Mouse (Mus musculus): ENCODE measurements around the gene Gm17027.
"Not testable (repeated sequence)": the region's sequence is repeated elsewhere in the genome, so short reads cannot be mapped to it uniquely, and the experiment has no call there.

Gm17027 gene

DNA sequence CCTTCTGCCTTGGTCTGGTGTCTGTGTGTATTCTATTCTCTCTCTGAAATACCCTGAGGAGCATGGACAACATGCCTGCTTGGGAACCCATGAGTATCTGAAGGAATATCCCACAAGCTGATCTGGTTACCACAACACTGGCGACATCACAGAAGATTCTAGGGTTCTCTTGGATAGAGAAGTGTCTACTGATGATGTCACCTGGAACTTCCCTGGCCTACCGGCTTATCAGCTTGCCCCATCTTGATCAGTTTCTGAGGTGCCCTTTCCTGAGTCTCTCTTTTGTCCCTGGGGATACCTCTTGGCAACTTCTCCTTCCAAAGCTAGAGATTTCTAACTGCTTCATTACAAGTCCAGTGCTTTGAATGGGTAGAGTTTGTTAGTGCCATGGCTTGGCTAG lies at the start of gene Gm17027:
Gm17027 (minus strand) TSS at position 101 of the 400 bp plus-strand sequence.
- DNase-seq (ENCODE audit: low spot score), result not testable (repeated sequence)

DNA sequence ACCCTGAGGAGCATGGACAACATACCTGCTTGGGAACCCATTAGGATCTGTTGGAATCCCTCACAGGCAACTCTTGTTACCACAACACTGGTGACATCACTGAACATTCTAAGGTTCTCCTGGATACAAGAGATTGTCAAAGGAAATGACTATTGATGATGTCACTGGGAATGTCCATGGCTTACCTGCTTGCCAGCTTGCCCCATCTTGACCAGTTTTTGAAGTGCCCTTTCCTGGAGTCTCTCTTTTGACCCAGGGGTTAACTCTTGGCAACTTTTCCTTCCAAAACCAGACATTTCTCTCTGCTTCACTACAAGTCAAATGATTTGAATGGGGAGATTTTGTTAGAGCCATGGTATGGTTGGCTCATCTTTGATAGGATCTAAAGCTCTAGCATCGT lies 28.3 kb upstream of the Gm17027 start, which contains the start of gene Gm3573:
Gm3573 (minus strand) TSS at position 101 of the 400 bp plus-strand sequence.
- not testable (repeated sequence) for DNase-seq (ENCODE audit: low spot score)

DNA sequence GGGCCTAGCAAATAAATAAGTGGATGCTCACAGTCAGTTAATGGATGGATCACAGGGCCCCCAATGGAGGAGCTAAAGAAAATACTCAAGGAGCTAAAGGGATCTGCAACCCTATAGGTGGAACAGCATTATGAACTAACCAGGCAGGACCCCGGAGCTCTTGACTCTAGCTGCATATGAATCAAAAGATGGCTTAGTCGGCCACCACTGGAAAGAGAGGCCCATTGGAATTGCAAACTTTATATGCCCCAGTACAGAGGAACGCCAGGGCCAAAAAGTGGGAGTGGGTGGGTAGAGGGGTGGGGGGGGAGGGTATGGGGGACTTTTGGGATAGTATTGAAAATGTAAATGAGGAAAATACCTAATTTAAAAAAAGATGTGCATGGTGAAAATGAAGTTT lies 21.5 kb upstream of the Gm17027 start:
- not testable (repeated sequence) for DNase-seq (ENCODE audit: low spot score)

DNA sequence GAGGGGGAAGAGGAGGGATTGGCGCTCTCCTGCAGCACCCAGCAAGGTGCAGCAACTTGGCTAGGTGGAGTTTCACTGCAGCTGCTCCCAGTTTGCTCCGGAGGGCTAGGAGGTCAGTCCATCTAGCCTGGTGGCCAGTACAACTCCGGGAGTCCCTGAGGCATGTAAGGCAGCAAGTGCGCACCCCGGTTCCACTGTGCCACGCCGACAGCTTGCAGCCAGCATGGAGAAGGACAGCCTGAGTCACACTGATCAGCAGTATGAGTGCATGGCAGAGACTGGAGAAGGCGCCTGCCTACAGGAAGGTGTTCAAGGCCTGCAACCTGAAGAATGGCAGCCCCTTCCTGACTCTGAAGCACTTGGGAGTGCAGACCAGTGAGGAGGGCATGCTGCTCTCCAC lies 27.9 kb downstream of the Gm17027 start:
- not testable (repeated sequence) for DNase-seq (ENCODE audit: low spot score)

DNA sequence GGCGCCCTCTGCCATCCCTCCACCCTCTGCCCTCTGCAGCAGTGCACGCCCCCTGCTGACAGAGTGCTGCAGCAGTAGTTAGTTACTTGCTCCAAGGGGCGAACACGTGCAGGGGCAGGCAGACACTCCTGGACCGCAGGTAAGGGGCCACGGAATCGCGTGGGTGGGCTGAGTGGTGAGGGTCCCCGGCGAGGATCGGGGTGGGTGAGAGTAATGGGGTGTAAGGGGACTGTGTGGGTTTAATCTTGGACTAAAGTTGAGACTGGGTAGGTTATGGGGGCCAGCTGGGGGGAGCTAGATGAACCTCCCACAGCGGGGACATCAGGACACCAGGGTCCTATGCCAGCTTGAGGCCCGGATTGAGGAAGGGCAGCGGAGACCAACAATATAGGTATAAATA lies 28.6 kb downstream of the Gm17027 start:
- DNase-seq (ENCODE audit: low spot score), result not testable (repeated sequence)

DNA sequence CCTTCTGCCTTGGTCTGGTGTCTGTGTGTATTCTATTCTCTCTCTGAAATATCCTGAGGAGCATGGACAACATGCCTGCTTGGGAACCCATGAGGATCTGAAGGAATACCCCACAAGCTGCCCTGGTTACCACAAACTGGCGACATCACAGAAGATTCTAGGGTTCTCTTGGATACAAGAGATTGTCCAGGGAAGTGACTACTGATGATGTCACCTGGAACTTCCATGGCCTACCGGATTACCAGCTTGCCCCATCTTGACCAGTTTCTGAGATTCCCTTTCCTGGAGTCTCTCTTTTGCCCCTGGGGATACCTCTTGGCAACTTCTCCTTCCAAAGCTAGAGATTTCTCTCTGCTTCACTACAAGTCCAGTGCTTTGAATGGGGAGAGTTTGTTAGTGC lies 45.2 kb downstream of the Gm17027 start, which contains the start of gene Gm7951:
Gm7951 (minus strand) TSS at position 101 of the 400 bp plus-strand sequence.
- not testable (repeated sequence) for DNase-seq (ENCODE audit: low spot score)
